Mouse (Mus musculus) kidney, postnatal 36 days (tissue): ENCODE data around the gene Dhodh.

Source experiments
- DNase-seq, 2 experiments: peaks; one replicate each; pipeline ENCODE4 v3.0.0; 2021 to 2022; ENCODE audit warnings: mixed read lengths in 2 of 2

The Dhodh gene

GRCm38 (mm10) chr8:109608271-109609152 lies at the start of gene Dhodh:
Dhodh (minus strand) TSS chr8:109608673.
- peak; percentile 97 for DNase-seq

GRCm38 (mm10) chr8:109656860-109657259 lies 48.4 kb upstream of the Dhodh start:
- no peak for DNase-seq

- no peak for DNase-seq
These were observed 42.3 kb upstream of the Dhodh start for GRCm38 (mm10) chr8:109650801-109651200.

GRCm38 (mm10) chr8:109648469-109648868 lies 40.0 kb upstream of the Dhodh start:
- DNase-seq: no peak

GRCm38 (mm10) chr8:109647331-109647730 lies 38.9 kb upstream of the Dhodh start:
- DNase-seq: no peak

GRCm38 (mm10) chr8:109641236-109641635 lies 32.8 kb upstream of the Dhodh start:
- DNase-seq: no peak

- no peak for DNase-seq
These were observed 31.9 kb upstream of the Dhodh start for GRCm38 (mm10) chr8:109640410-109640809.

- DNase-seq: no peak
These were observed 30.4 kb upstream of the Dhodh start for GRCm38 (mm10) chr8:109638851-109639250.

- no peak for DNase-seq
These were observed 26.7 kb upstream of the Dhodh start for GRCm38 (mm10) chr8:109635146-109635545.

- no peak for DNase-seq
These were observed 24.0 kb upstream of the Dhodh start for GRCm38 (mm10) chr8:109632498-109632897.

- DNase-seq: no peak
These were observed 20.2 kb upstream of the Dhodh start for GRCm38 (mm10) chr8:109628638-109629037.

- DNase-seq: no peak
These were observed 7.1 kb upstream of the Dhodh start for GRCm38 (mm10) chr8:109615569-109615968.

- DNase-seq: no peak
These were observed 6.1 kb upstream of the Dhodh start, which contains the start of gene Pkd1l3 for GRCm38 (mm10) chr8:109614243-109615210. Pkd1l3 (plus strand) TSS chr8:109614517.

- peak; percentile 38 to 52 for DNase-seq
These were observed 655 bp upstream of the Dhodh start for GRCm38 (mm10) chr8:109609153-109609502.

GRCm38 (mm10) chr8:109607650-109608049 lies 823 bp downstream of the Dhodh start:
- no peak for DNase-seq

GRCm38 (mm10) chr8:109606725-109607124 lies 1.7 kb downstream of the Dhodh start:
- no peak for DNase-seq

- DNase-seq: peak; percentile 36 to 74
These were observed 12.6 kb downstream of the Dhodh start for GRCm38 (mm10) chr8:109595854-109596253.

GRCm38 (mm10) chr8:109593117-109593788 lies 15.2 kb downstream of the Dhodh start:
- peak; percentile 16 to 41 for DNase-seq

- no peak for DNase-seq
These were observed 16.3 kb downstream of the Dhodh start for GRCm38 (mm10) chr8:109592164-109592563.

- no peak for DNase-seq
These were observed 17.1 kb downstream of the Dhodh start for GRCm38 (mm10) chr8:109591367-109591766.

- DNase-seq: no peak
These were observed 17.6 kb downstream of the Dhodh start for GRCm38 (mm10) chr8:109590901-109591300.

- peak; percentile 70 to 74 for DNase-seq
These were observed 21.4 kb downstream of the Dhodh start for GRCm38 (mm10) chr8:109586972-109587504.
